Mouse (Mus musculus) cerebellum, postnatal 14 days (tissue): ENCODE measurements around the gene Actrt2.
A peak's percentile ranks its signal among the peaks of the same experiment; 100 is the strongest.

Experiments
- DNase-seq, 2 experiments: peaks; one replicate each; pipeline ENCODE4 v3.0.0; 2021; ENCODE audit warnings: mixed read lengths in 2 of 2

Actrt2 gene

DNA sequence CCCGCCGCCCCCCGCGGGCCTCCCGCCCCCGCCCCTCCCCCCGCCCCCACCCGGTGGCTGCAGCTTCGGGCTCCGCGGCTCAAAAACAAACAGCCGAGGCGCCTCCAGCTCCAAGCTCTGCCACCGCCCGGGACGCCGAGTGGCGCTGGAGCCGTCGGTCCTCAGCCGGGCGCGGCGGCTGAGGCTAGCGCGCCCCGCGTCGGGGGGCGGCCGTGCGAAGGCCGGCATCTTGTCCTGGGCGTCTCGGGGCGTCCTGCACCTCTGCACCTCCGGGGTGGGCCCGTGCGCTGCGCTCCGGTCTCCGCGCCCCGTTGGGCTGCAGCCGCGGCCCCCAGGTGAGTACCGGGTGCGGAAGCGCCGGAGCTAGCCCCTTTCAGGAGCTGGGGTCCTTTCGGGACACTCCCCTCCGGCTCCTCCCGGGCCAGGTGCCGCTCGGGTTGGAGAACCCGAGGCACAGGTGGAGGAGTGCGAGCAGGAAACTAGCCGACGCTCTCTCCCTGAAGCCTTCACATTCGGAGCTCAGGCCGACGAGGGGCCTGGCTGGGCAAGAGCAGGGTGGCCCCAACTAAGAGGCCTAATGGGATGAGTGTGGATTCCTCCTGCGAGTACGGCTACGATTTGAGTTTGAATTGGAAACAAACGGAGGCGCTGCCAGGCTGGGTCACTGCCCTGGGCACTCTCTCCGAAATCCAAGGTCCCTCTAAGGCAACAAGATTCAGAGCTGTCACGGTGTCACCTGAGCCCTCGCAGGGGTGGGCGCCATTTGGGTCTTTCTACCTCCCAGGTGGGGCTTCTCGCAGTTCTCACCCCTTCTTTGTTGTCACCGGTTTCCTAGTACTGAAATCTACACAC, 30.0 kb downstream of the Actrt2 start:
- peak in 1 of 2 experiments; percentile 17 for DNase-seq

DNA sequence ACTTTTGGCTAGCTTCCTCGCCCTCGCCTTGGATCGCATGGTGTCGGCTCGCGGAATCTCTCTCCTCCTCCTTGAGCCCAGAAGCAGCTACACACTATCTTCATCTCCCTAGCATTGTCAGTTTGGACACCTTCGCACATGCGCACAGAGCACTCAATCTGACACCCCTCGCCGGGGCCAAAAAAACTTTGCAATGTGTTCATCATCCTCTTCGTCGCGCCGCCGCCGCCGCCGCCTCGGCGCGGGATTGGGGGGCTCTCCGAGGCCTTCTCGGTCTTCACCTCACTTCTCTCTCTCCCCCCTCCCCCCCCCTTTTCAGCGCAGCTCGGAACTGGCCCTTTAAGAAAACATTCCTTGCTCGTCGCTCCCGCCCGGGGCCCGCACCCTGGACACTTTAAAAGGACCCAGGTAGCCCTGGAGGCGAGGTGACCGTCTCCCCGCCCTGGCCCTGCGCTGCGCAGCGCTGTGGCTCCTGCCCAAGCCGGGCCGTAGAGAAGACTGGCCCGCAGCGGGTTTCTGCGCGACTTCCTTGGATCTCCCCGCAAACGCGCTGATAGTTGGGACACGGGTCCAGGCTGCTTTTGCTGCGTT, 30.9 kb downstream of the Actrt2 start, which contains the start of gene Prdm16:
Gene Prdm16, minus strand, starts transcription at position 153 of the 591 bp plus-strand sequence.
- DNase-seq: peak; percentile 27 to 31

DNA sequence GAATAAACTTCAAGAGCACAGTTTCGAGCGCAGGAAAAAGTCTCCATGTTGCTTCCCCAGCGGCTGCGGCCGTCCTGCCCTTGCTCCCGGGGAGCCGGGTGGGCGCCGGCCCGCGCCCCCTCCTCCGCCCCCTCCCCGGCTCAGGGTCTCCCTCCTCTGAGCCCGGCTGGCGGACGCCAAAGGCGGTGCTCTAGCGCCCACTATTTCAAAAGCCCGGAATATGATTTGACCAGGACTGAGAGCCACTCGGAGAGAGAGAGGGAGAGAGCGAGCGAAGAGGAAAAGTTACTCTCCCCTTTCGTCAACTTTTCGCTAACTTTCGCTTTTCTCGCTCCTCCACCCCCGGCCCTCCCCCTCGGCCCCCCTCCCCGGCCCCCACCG, 31.6 kb downstream of the Actrt2 start:
- peak; percentile 34 to 35 for DNase-seq

DNA sequence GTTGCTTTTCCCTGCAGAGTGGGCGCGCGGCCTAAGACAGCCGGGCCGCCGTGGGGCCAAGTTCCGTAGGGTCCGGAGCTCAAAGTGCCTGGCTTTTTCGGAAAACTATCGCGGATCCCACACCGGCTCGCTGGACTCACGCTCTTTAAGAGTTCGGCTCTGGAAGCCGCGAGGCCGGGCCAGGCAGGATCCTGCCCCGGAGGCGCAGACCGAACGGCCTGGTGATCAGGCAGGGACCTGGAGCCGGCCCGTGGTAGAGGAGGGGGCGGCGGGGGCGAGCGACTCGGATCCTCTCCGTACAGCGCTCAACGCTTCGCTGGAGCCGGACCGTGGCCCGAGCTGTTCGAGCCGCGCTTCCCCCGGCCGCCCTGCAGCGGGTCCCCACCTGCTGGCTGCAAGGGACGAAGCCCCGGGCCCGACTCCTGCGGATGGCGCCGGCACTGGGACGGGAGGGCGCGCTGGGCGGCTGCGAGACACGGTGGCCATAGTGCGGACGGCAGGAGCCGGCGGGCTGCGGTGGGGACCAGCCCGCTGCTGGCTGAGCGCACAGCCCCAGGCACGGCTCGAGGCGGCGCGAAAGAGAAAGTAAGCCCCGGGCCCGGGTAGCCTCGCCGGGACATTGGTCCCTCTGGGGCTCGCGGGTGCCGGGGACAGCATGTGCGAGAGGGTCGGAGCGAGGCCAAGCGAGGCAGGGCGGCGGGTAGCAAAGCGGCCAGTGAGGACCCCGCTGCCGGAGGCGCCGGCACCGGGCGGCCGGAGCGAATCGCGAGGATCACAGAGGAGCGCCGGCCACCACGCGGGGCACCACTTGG, 32.2 kb downstream of the Actrt2 start:
- DNase-seq: peak; percentile 18 to 38

DNA sequence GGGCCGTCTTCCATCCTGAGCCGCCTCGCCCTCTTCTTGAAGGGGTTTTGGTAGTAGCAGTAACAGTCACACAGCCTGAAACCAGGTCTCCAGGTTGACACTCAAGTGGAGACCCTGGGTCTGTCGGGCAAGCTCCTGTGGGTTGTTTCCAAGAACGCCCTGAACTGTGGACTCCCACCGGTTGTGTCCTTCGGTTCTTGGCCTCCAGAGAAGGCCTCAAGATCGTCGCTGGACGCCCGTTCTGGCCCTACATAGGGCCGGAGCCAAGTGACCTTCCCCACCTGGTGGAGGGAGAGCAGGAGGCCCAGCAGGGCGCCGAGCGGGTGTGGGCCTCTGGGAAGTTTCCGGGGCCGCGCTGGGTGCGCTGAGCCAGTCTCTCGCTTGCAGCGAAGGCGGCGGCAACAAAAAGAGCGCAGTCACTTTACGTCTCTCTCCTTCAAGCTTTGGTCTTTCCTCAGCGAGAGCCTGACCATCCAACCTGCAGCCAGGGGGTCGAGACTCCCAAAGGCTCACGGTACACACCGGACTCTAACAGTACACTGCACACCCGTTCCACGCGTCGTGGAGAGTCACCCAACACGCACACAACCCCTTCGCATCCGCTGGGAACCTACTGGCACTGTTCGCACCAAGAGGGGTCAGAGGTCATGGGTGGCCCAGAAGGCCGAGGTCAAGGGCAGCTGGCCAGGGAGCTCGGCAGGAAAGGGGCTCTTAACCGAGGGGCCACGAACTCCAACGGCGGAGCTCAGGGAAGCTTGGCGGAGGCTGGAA, 33.0 kb downstream of the Actrt2 start:
- DNase-seq: peak in 1 of 2 experiments; percentile 29

DNA sequence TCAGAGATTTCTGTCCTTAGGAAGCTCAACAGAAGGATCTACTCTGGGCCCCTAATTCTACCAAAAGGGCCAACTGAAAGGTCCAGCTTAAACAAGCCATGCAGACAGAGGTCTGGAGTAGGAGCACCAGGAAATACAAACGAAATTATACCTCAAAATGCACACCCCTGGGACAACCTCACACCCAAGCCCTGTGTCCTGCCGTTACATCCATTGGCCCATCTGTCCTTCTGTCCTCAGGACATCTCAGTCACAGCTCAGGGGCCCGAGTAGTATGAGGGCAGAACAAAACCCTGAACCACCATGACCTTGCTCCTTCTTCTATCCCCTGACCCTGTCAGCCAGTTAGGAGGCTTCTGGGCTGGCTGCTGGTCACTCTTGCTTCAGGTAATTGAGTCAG, 33.7 kb downstream of the Actrt2 start:
- DNase-seq: no peak

DNA sequence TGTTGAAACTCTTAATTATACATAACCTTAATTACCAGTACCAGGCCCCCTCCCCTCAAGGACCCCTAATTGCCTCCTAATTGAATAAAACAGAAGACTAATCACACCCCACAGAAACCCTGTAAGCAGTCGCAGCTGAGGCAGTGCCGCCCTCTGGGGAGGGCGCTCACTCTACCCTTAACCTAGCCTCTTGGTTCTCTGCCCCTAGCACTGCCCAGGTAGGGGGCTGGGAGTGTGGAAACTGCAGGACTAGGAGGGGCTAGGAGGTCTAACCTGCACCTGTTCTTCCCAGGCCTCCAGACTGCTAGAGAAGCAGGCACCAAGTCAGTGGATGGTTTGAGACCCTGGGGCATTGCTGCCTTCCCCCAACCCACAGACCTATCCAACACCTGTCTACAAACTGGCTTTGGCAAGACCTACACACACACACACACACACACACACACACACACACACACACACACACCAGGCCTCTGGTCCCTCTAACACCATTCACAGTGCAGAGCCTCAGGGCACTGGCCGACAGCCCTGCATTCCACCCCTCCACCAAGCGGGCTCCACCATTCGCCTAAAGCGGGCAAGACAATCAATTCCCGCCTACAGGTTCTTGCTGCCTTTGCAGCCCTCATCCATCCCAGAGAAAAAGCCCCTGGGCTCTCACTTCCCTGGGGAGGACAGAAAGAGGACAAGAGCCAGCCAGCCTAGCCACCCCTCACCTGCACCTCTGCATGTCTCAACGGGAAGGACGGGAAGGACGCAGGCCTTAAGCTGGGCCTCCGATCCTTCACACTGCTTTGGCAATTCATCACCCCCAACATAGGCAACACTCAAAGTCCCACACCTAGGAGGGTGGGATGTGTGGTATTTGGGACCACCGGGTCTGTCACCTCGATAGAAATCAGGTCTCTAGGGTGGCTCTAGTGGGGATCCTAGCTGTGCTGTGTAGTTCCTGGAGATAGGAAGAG, 34.6 kb downstream of the Actrt2 start:
- no peak for DNase-seq

DNA sequence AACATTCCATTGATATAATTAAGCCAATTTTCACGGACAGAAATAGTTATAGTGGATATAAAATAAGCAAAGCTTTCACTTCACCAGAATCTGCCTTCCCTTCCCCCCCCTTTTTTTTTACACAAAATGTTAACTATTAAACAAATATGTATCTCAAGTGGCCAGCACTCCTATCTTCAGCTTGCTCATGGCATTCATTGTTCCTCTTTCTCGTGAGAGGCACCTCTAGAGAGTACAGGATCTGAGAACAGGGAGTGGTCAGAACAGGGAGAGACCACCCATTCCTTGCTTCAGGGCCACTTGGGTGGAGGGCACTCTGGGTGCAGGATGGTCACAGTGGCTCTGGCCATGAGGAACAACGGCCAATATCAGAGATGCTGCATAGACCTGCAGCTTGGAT, 36.9 kb downstream of the Actrt2 start:
- DNase-seq: no peak

DNA sequence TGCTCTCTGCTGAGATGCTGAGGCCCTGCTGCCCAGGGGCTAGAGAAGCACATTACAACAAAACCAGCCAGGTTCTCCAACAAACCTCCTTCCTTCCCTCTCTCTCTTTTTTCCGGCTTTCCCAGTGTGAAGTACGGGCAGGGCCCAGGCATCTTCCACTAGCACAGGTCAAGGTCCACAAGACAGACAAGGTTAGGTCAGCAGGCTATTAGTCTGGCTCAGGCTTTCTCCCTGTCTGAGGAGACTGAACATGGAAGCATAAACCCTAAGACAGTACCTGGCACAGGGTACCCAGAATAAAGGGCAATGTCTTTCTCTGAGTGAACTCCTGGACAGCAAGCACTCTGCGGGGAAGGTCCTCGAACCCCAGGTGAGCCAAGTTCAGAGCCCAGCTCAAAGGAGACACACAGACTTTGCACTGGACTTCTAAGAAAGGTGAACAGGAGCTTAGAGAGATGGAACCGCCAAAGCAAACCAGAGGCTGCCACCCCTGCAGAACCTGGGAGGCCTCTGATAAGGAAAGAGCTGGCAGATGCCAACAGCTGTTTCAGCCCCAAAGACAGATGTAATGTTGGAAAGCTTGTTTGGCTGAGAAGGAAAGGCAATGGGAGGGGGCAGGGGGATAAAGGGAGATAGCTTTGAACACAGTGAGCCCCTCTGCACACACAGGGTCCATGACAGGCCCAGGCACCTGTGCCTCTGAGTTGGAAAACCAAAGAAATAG, 40.1 kb downstream of the Actrt2 start:
- DNase-seq: no peak

DNA sequence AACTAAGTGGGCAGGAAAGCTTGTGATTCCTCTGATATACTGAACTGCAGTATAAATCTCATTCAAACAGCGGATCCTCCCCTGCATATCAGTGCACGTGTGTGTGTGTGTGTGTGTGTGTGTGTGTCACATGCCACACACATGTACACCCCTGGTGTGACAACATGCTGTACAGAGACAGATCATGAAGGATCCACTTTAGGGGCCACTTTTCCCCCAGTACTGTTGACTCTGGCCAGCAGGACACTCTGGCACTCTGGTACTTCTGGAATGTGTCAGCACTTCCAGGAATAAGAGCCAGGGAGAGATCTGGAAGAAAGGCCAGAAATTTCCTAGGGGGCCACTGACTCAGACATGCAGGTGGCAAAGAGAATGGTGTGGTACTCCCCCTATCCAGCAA, 41.4 kb downstream of the Actrt2 start:
- DNase-seq: no peak

DNA sequence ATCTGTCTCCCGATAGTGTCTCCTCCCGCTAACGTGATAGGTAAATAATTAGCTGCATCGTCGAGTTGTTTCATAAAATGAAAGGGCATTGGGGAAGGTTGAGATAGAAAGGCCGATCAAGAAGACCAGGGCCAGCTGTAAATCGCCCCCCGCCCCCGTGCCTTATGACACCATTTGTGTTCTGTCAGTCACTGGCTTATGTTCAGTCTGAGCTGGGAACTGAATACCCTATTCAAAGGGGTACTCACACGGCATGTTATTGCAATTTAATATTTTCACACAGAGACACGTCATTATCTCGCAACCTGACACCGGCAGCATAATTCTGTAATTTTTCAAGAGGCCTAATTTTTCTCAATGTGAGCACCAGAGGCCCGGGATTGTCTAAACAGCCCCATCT, 42.0 kb downstream of the Actrt2 start:
- no peak for DNase-seq

DNA sequence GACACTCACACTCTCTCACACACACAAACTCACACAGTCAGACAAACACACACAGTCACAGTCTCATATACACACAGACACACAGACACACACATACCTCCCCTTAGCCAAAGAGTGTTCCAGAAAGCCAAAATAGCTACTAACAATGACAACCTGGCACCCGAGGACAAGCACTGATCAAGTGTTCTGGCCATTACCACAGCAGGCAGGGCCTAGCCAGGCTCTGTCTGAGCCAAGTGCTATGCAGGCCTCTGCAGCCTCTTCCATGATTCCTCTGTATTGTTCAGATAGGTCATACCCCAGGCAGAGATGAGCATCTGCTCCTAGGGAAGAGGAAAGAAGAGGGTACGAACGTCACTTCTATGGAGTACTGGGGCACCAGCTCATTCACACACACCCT, 44.4 kb downstream of the Actrt2 start:
- no peak for DNase-seq

DNA sequence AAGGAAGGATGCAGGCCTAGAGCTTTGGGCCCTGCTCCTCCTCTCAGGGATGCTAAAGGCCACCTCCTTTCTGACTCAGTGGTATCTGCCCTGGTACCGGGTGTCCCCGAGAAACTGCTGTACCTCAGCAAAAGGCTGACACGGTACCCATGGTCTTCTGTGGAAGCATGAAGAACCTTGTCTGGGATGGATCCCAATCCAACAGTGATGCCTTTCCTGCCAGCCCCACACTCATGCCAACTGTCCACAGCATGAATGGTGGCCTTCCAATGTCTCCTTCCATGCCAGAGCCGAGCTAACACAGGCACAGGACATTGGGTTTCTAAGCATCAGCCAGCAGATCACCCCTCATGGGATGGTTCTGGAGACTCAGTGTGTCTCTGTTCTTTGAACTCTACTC, 45.1 kb downstream of the Actrt2 start:
- peak; percentile 87 to 90 for DNase-seq
